In the genomic region with DNA sequence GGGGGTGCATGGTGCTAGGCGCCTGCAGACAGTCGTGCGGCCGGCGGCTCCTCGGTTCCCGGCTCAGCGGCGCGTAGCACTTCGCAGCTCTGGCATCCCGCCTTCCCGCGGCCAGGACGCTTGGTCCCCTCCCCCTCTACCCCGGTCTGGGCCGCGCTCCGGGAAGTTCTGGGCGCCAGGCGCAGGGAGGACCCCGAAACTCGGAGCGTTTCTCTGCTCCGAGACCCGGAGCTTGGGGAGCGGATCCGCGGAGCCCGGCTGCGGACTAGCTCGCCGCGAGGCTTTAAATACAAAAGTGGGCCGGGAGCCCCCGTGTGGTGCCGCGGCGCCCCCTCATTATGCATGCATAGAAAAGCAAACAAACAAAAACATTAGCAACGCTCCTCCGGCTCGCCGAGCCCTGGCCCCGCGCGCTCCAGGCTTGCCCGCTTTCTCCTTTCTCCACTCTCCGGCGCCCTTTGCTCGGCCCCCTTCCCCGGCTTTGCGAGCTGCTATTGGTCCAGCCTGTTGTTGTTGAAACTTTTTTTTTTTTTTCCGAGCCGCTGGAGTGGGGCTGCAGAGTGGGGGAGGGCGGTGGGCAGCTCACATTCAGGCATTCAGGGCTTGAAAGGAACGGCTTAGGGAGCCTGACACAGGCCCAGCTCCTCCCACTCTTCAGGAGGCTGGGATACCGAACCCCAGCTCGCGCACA, we compare ENCODE assay signal across 8 mouse cellular contexts. TPM values are rescaled to one million over a fixed set of nuclear protein-coding genes. Genes with fewer than 3 reads are reported as not detected.
DNase-seq lines count a peak whose midpoint lies in the region; ATAC-seq lines count a peak whose summit lies in the region.

Gene Gas1 (minus strand): TSS at position 260 of the 691 bp plus-strand sequence.

- H3K27ac ChIP-seq in macrophage = no peak within 1 kb of the TSS

- under 1% methylated on average over 48 of the region's 59 CpGs for WGBS in macrophage (ENCODE audit: missing documents)

- no peaks in the 10 kb centered on the region for H3K36me3 ChIP-seq in macrophage (ENCODE audit: inconsistent target)

- H3K79me2 ChIP-seq in macrophage (ENCODE audit: inconsistent target) = no peaks in the 10 kb centered on the region

- peak; percentile 89 for DNase-seq in adrenal gland, postnatal 25 days
- DNase-seq in embryo, embryonic 11 days = peak; percentile 97
- peak; percentile 93 for DNase-seq in gastrocnemius, postnatal 25 days
- peak; percentile 77 for DNase-seq in hindlimb bud, embryonic 11.5 days (ENCODE audit: extremely low spot score, low read depth, low spot score)
- DNase-seq in left cerebral cortex, adult 9 months (ENCODE audit: low spot score in 2 of 2) = peak; percentile 42 to 65
- peak; percentile 68 for DNase-seq in right cerebral cortex, postnatal 36 days (ENCODE audit: low spot score in 2 of 2)

- H3K4me3 ChIP-seq in macrophage (ENCODE audit: inconsistent target) = peak within 1 kb of the TSS; percentile 4; the same call in 1 of the 2 replicates

- ATAC-seq in inflammation-experienced regulatory T-cells, adult 6 months = no peak

RNA-seq across cellular contexts. Expression of gene Gas1, which starts in this region (rescaled TPM):
- total RNA-seq in adrenal gland, postnatal 25 days (2021) = 62.0 and 84.9 TPM in 2 replicates
- 10 to 100 TPM; 15.3 to 17.6 TPM for total RNA-seq in gastrocnemius, postnatal 25 days (2021)
- total RNA-seq in macrophage (2018; cell fraction: chromatin; rRNA removed) = 10 to 100 TPM in 1 of 26 experiments, under 1 TPM in 1, not detected in 24; 0.21 to 24.8 TPM
- under 1 TPM in 2 of 26 experiments, not detected in 24; 0.08 to 0.48 TPM for total RNA-seq in macrophage (2018; cell fraction: cytosol; rRNA removed)
- total RNA-seq in macrophage (2018; cell fraction: nucleus; rRNA removed) = 1 to 10 TPM in 1 of 26 experiments, not detected in 25; 4.2 TPM
- polyA plus RNA-seq in macrophage (2018) = 0.04 TPM in 1 of 3 replicates, not detected in the others
- not detected for polyA plus RNA-seq in inflammation-experienced regulatory T-cells, adult 6 months (2017; shearing (Covaris generic))
